Mouse (Mus musculus): ENCODE data around the gene Ciart.
A peak's percentile ranks its signal among the peaks of the same experiment; 100 is the strongest.
"Not testable (repeated sequence)": the region's sequence is repeated elsewhere in the genome, so short reads cannot be mapped to it uniquely, and the experiment has no call there.

Gene Ciart

GRCm38 (mm10) chr3:95901616-95902372 lies 19.7 kb upstream of the Ciart start:
- no peak for DNase-seq (ENCODE audit: low spot score in 2 of 2)

DNA sequence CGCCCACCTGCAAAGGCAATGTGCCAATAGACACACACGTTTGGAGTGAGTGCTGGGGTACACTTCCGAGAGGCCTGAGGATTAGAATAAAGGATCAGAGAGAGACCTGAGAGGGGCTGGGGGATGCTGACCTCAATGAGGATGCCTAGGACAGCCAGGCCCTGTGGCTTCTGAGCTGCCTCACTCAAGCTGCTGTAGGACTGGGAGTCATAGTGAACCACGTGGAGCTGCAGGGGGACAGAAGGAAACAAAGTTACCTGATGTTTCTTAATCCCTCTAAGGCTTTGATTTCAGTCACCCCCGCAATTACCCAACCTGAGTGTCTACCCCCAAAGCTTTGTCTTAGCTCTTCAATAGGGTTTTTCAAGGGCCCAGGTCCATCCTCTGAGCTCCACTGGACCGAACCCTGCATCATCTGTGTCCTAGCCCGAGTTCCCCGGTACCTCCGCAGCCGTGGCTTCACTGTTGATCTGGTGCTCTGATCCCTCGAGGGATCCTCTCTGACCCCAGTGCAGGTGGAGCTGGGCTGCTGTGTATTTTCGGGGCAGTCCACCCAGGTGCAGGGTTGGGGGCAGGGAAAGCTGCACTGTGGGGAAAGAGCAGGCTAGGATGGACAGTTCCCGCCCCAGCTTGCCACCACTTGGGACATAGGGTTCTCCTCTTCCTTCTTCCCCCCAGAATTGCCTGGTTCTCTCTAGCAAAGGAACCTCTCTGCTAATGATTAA lies 17.9 kb upstream of the Ciart start:
- no peak for DNase-seq (ENCODE audit: low spot score in 2 of 2)

GRCm38 (mm10) chr3:95895501-95895900 lies 13.4 kb upstream of the Ciart start:
- DNase-seq (ENCODE audit: low spot score in 2 of 2), result not testable (repeated sequence)

DNA sequence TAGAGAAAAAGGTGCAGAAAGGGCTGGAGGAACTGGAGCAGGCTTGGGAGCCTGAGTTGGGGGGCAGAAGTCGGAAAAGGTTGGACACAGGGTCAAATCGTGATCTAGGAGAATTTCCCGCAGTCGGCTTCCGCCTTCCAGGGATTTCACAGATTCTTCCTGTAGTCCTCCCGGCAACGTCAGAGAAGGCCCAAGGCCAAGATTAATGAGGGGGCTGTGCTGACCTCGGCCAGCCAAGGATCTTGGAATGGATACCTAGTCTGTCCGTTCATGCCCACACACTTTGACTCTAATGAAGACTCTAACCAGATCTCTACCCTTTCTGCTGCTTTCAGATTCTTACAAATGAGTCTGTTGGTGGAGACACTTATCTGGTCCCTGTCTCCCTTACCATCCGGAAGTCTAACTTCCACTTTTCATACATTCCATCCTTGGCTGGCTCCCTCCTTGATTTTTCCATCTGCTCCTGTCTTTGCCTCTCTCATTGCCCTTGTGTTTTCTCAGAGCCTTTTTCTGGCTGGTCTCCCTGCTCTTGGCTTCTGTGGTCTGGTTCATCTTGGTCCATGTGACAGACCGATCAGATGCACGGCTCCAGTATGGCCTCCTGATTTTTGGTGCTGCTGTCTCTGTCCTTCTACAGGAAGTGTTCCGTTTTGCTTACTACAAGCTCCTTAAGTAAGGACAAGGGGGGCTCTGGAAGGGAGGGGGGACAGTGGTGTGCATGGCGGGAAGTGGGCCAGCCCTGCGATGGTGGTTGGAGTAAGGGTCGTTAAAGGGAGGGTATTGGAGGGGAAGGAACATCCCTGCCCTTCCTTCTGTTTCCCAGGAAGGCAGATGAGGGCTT lies 12.5 kb upstream of the Ciart start:
- DNase-seq (ENCODE audit: low spot score in 2 of 2), result no peak

DNA sequence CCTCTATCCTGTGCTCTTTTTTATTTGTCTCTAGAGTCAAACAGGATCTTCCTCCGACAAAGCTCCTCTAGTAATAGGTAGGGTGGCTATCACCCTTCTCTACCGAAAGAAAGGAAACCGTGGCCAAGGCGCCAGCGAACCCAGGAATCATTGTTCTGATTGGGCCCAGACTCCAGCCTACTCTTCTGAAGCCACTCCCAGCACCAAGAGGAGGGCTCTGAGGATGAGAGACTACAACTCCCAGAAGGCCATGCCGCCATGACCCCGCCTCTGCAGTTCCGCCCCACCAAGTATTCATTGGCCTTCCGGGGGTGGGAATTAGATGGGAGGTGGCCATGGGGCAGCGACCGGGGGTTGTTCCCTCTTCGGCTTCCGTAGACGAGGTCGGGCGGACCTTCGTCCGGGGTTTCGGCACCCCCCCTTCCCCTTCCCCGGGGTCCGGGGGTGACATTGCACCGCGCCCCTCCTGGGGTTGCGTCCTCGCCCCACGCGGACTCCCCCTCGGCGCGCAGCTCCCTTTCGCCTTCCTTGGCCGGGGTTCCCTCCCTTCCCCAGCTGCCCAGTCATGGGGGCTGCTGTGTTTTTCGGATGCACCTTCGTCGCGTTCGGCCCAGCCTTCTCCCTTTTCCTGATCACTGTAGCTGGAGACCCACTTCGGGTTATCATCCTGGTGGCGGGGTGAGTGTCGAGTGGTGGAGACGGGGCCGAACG lies 11.7 kb upstream of the Ciart start, which contains the start of gene Aph1a:
Gene Aph1a (plus strand): TSS at position 364 of the 711 bp plus-strand sequence.
- peak; percentile 92 to 96 for DNase-seq (ENCODE audit: low spot score in 2 of 2)

DNA sequence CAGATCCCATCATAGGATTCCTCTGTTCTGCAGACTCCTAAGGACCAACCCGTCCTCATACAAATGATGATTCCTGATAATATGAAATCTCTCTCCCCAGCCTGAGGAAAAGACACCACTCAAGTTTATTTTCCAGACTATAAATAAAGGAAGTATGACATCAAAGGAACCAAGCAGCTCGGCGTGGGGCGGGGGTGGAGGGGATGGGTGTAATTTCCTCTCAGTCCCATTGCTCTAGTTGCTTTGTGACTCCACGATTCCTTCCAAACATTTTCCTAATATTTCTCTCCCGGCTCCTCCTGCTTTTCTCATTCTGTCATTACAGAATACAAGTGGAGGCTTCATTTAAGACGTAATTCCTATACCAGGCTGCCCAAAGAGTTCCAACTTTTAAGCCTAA lies 11.1 kb upstream of the Ciart start:
- DNase-seq (ENCODE audit: low spot score in 2 of 2), result no peak

DNA sequence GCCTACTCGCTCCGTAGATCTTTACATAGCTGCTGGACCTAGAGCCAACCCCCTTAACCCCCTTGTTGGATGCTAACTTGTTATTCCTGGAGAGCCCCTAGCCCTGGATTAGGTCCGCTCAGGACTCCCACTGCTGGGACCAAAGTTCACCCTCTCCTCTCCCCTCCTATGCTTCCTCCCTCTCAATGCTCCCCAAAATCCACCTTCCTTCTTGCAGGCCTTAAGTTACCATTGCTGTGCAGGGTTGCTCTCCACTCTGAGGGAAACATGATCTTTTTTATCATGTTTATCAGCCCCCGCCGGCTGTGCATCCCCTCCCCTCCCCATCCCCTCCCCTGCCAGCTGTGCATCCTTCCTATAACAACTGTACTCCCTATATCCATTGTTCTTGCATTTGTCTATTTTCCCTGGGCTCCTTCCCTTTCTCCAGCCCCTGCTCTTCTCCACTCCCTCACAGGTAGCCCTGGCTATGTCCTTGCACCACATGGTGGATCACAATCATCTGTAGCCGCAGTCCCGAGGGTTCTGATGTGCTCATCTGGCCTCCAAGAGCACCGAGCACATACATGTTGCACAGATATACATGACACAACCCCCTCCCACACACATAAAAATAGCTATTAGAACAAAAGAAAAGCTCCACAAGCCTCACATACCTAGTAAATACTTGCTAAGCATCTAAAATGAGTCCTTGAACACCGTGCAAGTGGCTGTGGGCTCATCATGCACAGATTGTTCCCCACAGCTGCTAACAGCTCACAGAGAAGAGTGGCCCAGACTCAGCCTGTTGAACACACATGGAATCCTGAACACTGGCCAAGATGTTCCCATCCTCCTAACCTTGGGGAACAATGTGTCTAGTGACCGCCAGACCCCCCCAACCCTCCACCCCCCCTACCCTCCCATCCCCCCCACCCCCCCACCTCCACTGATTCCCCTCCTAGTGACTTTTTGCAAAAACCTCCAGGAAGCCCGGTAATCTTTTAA lies 10.3 kb upstream of the Ciart start:
- no peak for DNase-seq (ENCODE audit: low spot score in 2 of 2)

DNA sequence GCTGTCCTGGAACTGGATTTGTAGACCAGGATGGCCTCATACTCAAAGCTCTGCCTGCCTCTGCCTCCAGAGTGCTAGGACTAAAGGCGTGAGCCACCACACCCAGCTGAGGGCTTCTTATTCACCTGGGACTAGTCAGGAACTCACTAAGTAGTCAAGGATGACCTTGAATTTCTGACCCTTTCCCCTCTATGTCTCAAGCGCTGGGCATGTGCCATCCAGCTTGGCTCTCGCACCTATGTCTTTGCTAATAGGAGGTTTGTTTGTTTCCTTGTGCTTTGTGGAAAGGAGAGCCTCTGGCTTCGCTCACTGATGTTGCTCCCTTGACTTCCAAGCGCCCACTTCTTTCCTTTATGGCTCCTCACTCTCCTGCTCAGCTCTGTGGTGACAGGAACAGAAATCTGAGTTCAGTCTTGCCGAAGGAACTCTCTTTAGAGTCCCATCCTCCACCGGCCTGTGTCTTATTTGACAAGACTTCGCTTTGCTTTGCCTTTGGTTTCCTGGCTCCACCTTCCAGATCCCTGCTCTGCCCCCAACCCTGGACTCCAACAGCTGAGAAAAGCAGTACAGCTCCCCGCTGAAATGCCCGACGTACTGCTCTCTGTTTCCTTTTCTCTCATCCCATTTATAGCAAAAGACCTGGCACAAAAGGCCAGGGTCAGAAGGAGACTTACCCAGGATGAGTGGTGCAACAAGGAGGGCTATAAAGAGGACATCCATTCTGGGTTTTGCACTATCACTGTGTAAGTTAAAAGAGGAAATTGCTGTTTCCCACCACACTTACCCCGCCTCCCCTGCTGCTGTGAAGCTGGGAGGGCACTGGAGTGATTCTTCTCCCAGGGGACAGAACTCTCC lies 9.4 kb upstream of the Ciart start, which contains the start of gene BC028528:
Gene BC028528 (minus strand): TSS at position 795 of the 855 bp plus-strand sequence.
- DNase-seq (ENCODE audit: low spot score in 2 of 2), result no peak

DNA sequence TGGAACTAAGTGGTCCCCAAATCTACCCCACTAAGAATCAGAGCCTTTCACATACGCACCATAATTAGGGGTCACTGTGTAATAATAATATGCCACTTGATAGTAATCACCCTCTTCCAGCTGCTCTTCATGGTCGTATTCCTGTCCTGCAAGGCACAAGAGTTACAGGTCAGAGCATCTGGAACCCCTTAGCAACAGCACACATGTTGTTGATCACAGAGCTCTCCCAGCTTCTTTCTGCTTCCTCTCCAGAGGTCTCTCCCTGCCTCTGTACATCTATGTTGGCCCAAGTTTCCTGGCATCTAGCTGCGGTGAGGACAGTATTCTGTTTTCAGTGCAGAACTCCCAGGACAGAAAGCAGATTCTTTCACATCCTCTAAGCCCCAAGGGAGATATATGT lies 7.6 kb upstream of the Ciart start:
- no peak for DNase-seq (ENCODE audit: low spot score in 2 of 2)

DNA sequence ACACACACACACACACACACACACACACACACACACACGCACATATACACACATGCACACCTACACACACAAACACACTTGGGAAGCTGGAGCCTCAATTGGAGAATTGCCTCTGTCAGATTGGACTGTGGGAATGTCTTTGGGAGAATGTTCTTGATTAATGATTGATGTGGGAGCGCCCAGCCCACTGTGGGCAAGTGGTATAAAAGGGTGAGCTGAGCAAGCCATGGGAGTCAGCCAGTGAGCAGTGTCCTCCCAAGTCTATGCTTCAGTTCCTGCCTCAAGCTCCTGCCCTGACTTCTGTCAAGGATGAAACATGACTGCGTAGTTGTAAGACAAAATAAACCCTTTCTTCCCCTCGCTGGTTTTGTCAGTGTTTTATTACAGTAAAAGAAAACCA lies 5.5 kb upstream of the Ciart start:
- no peak for DNase-seq (ENCODE audit: low spot score in 2 of 2)

- no peak for DNase-seq (ENCODE audit: low spot score in 2 of 2)
Observed at GRCm38 (mm10) chr3:95884400-95884799, 2.3 kb upstream of the Ciart start.

GRCm38 (mm10) chr3:95882816-95883425 lies 870 bp upstream of the Ciart start:
- DNase-seq (ENCODE audit: low spot score in 2 of 2), result peak; percentile 54 to 69

GRCm38 (mm10) chr3:95879063-95879462 lies 3.0 kb downstream of the Ciart start:
- DNase-seq (ENCODE audit: low spot score in 2 of 2), result no peak

DNA sequence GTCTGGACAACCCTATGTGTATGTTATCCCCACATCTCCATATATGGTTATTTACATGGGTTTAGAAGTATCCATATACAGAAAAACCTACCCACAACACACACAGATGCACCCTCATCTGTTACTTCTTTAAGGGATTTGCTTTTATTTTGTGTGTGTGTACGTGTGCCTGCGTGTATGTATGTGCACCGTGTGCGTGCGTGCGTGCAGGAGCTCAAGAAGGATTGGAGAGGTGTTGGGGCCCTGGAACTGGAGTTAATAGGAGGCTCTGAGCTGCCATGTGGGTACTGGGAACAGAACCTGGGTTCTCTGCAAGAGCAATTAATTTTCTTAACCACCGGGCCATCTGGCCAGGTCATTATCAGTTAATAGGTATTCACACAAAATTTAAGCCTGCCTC lies 10.0 kb downstream of the Ciart start:
- no peak for DNase-seq (ENCODE audit: low spot score in 2 of 2)

- DNase-seq (ENCODE audit: low spot score in 2 of 2), result peak; percentile 76 to 77
Observed at GRCm38 (mm10) chr3:95871392-95871867, 10.6 kb downstream of the Ciart start, which contains the start of gene Mrps21. Mrps21 (minus strand) TSS chr3:95871519.

GRCm38 (mm10) chr3:95870976-95871375 lies 11.1 kb downstream of the Ciart start:
- no peak for DNase-seq (ENCODE audit: low spot score in 2 of 2)

- no peak for DNase-seq (ENCODE audit: low spot score in 2 of 2)
Observed at GRCm38 (mm10) chr3:95867408-95867807, 14.6 kb downstream of the Ciart start.

DNA sequence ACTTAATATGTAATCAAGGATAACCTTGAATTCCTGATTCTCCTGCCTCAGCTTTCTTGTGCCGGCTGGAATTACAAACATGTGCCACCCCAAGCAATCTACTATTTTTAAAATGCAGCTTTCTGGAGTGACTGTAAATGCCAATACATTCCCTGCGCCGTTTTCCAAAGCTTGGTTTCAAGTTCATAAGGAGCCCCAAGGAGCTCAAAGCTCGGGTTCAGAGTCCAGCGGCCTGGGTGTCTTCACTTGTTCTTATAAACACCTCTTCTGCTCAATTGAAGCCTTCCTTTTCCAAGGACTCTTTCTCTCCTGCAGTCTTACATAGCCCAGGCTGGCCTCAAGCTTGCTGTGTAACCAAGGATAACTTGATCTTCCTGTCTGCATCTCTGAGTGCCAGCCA lies 16.0 kb downstream of the Ciart start:
- no peak for DNase-seq (ENCODE audit: low spot score in 2 of 2)

DNA sequence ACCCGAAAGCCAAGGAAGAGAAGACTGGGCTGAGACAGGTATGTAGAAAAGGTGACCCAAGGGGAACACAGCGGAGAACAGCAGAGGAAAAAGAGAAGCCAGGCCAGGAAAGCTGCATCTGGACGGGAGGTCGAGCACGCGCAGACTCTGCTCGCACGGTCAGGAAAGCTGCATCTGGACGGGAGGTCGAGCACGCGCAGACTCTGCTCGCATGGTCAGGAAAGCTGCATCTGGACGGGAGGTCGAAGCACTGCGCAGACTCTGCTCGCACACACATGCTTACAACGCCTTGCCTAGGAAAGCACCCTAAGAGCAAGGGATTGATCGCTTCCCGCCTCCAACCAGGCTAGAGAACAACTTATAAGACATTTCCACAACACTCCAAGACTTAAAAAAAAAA lies 16.5 kb downstream of the Ciart start:
- no peak for DNase-seq (ENCODE audit: low spot score in 2 of 2)

Measured in frontal cortex, postnatal 14 days (tissue).